Mouse (Mus musculus) cerebellum, postnatal 25 days (tissue): ENCODE measurements around the gene Kcnq2.
A peak's percentile ranks its signal among the peaks of the same experiment; 100 is the strongest.

ENCODE experiments used
- DNase-seq, 2 experiments: peaks; one replicate each; pipeline ENCODE4 v3.0.0; 2021; ENCODE audit warnings: mixed read lengths in 2 of 2

Kcnq2 gene

GRCm38 (mm10) chr2:181134591-181135445 lies at the start of gene Kcnq2:
Kcnq2 (minus strand) TSS chr2:181135300.
- peak; percentile 76 to 86 for DNase-seq

GRCm38 (mm10) chr2:181180898-181181297 lies 45.8 kb upstream of the Kcnq2 start:
- DNase-seq = no peak

GRCm38 (mm10) chr2:181178471-181178870 lies 43.4 kb upstream of the Kcnq2 start:
- DNase-seq = no peak

GRCm38 (mm10) chr2:181178015-181178414 lies 42.9 kb upstream of the Kcnq2 start:
- no peak for DNase-seq

- no peak for DNase-seq
These were observed 39.5 kb upstream of the Kcnq2 start for GRCm38 (mm10) chr2:181174646-181175045.

- no peak for DNase-seq
These were observed 31.4 kb upstream of the Kcnq2 start for GRCm38 (mm10) chr2:181166469-181166868.

- peak; percentile 24 to 43 for DNase-seq
These were observed 25.7 kb upstream of the Kcnq2 start for GRCm38 (mm10) chr2:181160821-181161220.

- peak; percentile 79 to 80 for DNase-seq
These were observed 24.7 kb upstream of the Kcnq2 start for GRCm38 (mm10) chr2:181159771-181160170.

- peak; percentile 90 to 92 for DNase-seq
These were observed 24.0 kb upstream of the Kcnq2 start for GRCm38 (mm10) chr2:181159091-181159514.

GRCm38 (mm10) chr2:181158471-181158870 lies 23.4 kb upstream of the Kcnq2 start:
- peak in 1 of 2 experiments; percentile 35 for DNase-seq

GRCm38 (mm10) chr2:181157716-181158302 lies 22.7 kb upstream of the Kcnq2 start:
- peak; percentile 35 to 44 for DNase-seq

- no peak for DNase-seq
These were observed 22.1 kb upstream of the Kcnq2 start for GRCm38 (mm10) chr2:181157180-181157579.

- DNase-seq = peak; percentile 91 to 92
These were observed 21.4 kb upstream of the Kcnq2 start, which contains the start of gene Eef1a2 for GRCm38 (mm10) chr2:181156248-181157121. Eef1a2 (minus strand) TSS chr2:181157014.

GRCm38 (mm10) chr2:181155801-181156200 lies 20.7 kb upstream of the Kcnq2 start:
- peak; percentile 84 to 85 for DNase-seq

GRCm38 (mm10) chr2:181154831-181155415 lies 19.8 kb upstream of the Kcnq2 start:
- DNase-seq = peak; percentile 37 to 51

- DNase-seq = peak; percentile 27 to 51
These were observed 19.3 kb upstream of the Kcnq2 start for GRCm38 (mm10) chr2:181154361-181154760.

- peak; percentile 65 to 80 for DNase-seq
These were observed 18.7 kb upstream of the Kcnq2 start for GRCm38 (mm10) chr2:181153837-181154236.

GRCm38 (mm10) chr2:181153131-181153530 lies 18.0 kb upstream of the Kcnq2 start:
- DNase-seq = peak in 1 of 2 experiments; percentile 15

GRCm38 (mm10) chr2:181152701-181153100 lies 17.6 kb upstream of the Kcnq2 start:
- DNase-seq = peak; percentile 42 to 61

- peak in 1 of 2 experiments; percentile 33 for DNase-seq
These were observed 15.2 kb upstream of the Kcnq2 start for GRCm38 (mm10) chr2:181150281-181150680.

- DNase-seq = peak; percentile 64 to 75
These were observed 13.3 kb upstream of the Kcnq2 start for GRCm38 (mm10) chr2:181148318-181148955.
